Mouse (Mus musculus): ENCODE measurements around the gene Cdk20. TPM values are rescaled to one million over a fixed set of nuclear protein-coding genes. Genes with fewer than 3 reads are reported as not detected.

The Cdk20 gene
- total and polyA plus RNA-seq, 2 experiments from 2014 or later: 19.2 to 32.6 TPM

GRCm38 (mm10) chr13:64439471-64439870, 7.4 kb downstream of the Cdk20 start:
- Histone ChIP-seq H3K9ac (replicated peaks; ENCODE audit: low read length) (no peak overlapping the region), H3K27ac (no peak overlapping the region), H3K4me1 (ENCODE audit: insufficient read depth, low read length) (no peaks in the 10 kb centered on the region), H3K4me2 (ENCODE audit: low read depth, low read length) (no peak overlapping the region), H3K27me3 (ENCODE audit: insufficient read depth, low read length) (no peaks in the 10 kb centered on the region), H3K9me3 (ENCODE audit: low read length) (no peaks in the 10 kb centered on the region), H3K4me3 (ENCODE audit: low read length) (no peak overlapping the region), H3K36me3 (ENCODE audit: insufficient read depth, low read length) (no peaks in the 10 kb centered on the region)
- WGBS: 87% methylated on average over 5 of the region's 5 CpGs
- no peak for ATAC-seq
- DNase-seq (ENCODE audit: low spot score): no peak
- no peak for TF ChIP-seq CTCF (IDR thresholded peaks at IDR 0.05; ENCODE audit: low read depth)

GRCm38 (mm10) chr13:64440592-64440991, 8.5 kb downstream of the Cdk20 start:
- no peaks in the 10 kb centered on the region for H3K4me1 ChIP-seq (ENCODE audit: insufficient read depth, low read length)
- H3K36me3 ChIP-seq (ENCODE audit: insufficient read depth, low read length): no peaks in the 10 kb centered on the region
- H3K27me3 ChIP-seq (ENCODE audit: insufficient read depth, low read length): no peaks in the 10 kb centered on the region
- no peak overlapping the region for H3K27ac ChIP-seq
- no peak for TF ChIP-seq CTCF (IDR thresholded peaks at IDR 0.05; ENCODE audit: low read depth)
- H3K9me3 ChIP-seq (ENCODE audit: low read length): no peaks in the 10 kb centered on the region
- no peak for DNase-seq (ENCODE audit: low spot score)
- no peak overlapping the region for H3K4me3 ChIP-seq (ENCODE audit: low read length)
- WGBS: 83% methylated on average over 4 of the region's 4 CpGs
- H3K9ac ChIP-seq (replicated peaks; ENCODE audit: low read length): no peak overlapping the region
- H3K4me2 ChIP-seq (ENCODE audit: low read depth, low read length): no peak overlapping the region
- no peak for ATAC-seq

- peak; percentile 90 for DNase-seq (ENCODE audit: low spot score)
- Histone ChIP-seq H3K9me3 (ENCODE audit: low read length) (no peaks in the 10 kb centered on the region), H3K4me3 (ENCODE audit: low read length) (no peak overlapping the region), H3K9ac (replicated peaks; ENCODE audit: low read length) (no peak overlapping the region), H3K4me1 (ENCODE audit: insufficient read depth, low read length) (no peaks in the 10 kb centered on the region), H3K4me2 (ENCODE audit: low read depth, low read length) (no peak overlapping the region), H3K27me3 (ENCODE audit: insufficient read depth, low read length) (no peaks in the 10 kb centered on the region), H3K27ac (no peak overlapping the region), H3K36me3 (ENCODE audit: insufficient read depth, low read length) (no peaks in the 10 kb centered on the region)
- WGBS: 59% methylated on average over 4 of the region's 4 CpGs
- ATAC-seq: peak; percentile 80
- peak; percentile 83 for TF ChIP-seq CTCF (IDR thresholded peaks at IDR 0.05; ENCODE audit: low read depth)
Measured at GRCm38 (mm10) chr13:64443263-64443894, 11.3 kb downstream of the Cdk20 start.

GRCm38 (mm10) chr13:64445254-64445920, 13.3 kb downstream of the Cdk20 start:
- TF ChIP-seq CTCF (IDR thresholded peaks at IDR 0.05; ENCODE audit: low read depth): no peak
- H3K27ac ChIP-seq: no peak overlapping the region
- no peak for ATAC-seq
- DNase-seq (ENCODE audit: low spot score): no peak
- no peak overlapping the region for H3K4me3 ChIP-seq (ENCODE audit: low read length)
- H3K4me1 ChIP-seq (ENCODE audit: insufficient read depth, low read length): no peaks in the 10 kb centered on the region
- 78% methylated on average over 9 of the region's 9 CpGs for WGBS
- no peak overlapping the region for H3K4me2 ChIP-seq (ENCODE audit: low read depth, low read length)
- no peaks in the 10 kb centered on the region for H3K36me3 ChIP-seq (ENCODE audit: insufficient read depth, low read length)
- H3K9me3 ChIP-seq (ENCODE audit: low read length): no peaks in the 10 kb centered on the region
- H3K9ac ChIP-seq (replicated peaks; ENCODE audit: low read length): no peak overlapping the region
- H3K27me3 ChIP-seq (ENCODE audit: insufficient read depth, low read length): no peaks in the 10 kb centered on the region

GRCm38 (mm10) chr13:64447947-64448346, 15.8 kb downstream of the Cdk20 start:
- Histone ChIP-seq H3K9me3 (ENCODE audit: low read length) (no peaks in the 10 kb centered on the region), H3K27ac (no peak overlapping the region), H3K4me2 (ENCODE audit: low read depth, low read length) (no peak overlapping the region), H3K36me3 (ENCODE audit: insufficient read depth, low read length) (no peaks in the 10 kb centered on the region), H3K9ac (replicated peaks; ENCODE audit: low read length) (no peak overlapping the region), H3K4me3 (ENCODE audit: low read length) (no peak overlapping the region), H3K4me1 (ENCODE audit: insufficient read depth, low read length) (no peaks in the 10 kb centered on the region), H3K27me3 (ENCODE audit: insufficient read depth, low read length) (no peaks in the 10 kb centered on the region)
- TF ChIP-seq CTCF (IDR thresholded peaks at IDR 0.05; ENCODE audit: low read depth): peak; percentile 81
- ATAC-seq: peak; percentile 65
- DNase-seq (ENCODE audit: low spot score): peak; percentile 71
- 0% methylated on average over 1 of the region's 1 CpGs for WGBS

- Histone ChIP-seq H3K9me3 (ENCODE audit: low read length) (no peaks in the 10 kb centered on the region), H3K27me3 (ENCODE audit: insufficient read depth, low read length) (no peaks in the 10 kb centered on the region), H3K9ac (replicated peaks; ENCODE audit: low read length) (no peak overlapping the region), H3K36me3 (ENCODE audit: insufficient read depth, low read length) (no peaks in the 10 kb centered on the region), H3K4me3 (ENCODE audit: low read length) (no peak overlapping the region), H3K4me2 (ENCODE audit: low read depth, low read length) (no peak overlapping the region), H3K4me1 (ENCODE audit: insufficient read depth, low read length) (no peaks in the 10 kb centered on the region), H3K27ac (no peak overlapping the region)
- WGBS: 87% methylated on average over 5 of the region's 5 CpGs
- ATAC-seq (no peak), DNase-seq (ENCODE audit: low spot score) (no peak)
- TF ChIP-seq CTCF (IDR thresholded peaks at IDR 0.05; ENCODE audit: low read depth): no peak
Measured at GRCm38 (mm10) chr13:64448729-64449128, 16.6 kb downstream of the Cdk20 start.
